Mouse (Mus musculus): ENCODE measurements around the gene Plppr2.

GRCm38 (mm10) chr9:21927208-21927753, 9.6 kb upstream of the Plppr2 start, which contains the start of the genes Ccdc159 and Tmem205:
- TF ChIP-seq POLR2A (IDR thresholded peaks at IDR 0.05; ENCODE audit: borderline replicate concordance, extremely low read depth, insufficient read depth, insufficient read length, poor library complexity, severe bottlenecking) (peak; percentile 63; the same call in 1 of the 2 replicates), CTCF (IDR thresholded peaks at IDR 0.05; ENCODE audit: borderline replicate concordance, extremely low read depth, insufficient read depth, insufficient read length) (no peak)

Data from brain, embryonic 14.5 days (tissue).